Mouse (Mus musculus) left cerebral cortex, adult 8-10 months (tissue): ENCODE measurements around the gene Sptbn4. TPM values are rescaled to one million over a fixed set of nuclear protein-coding genes. Genes with fewer than 3 reads are reported as not detected.

Source experiments
- DNase-seq, 2 experiments: peaks; one replicate each; pipeline ENCODE4 v3.0.0; 2022; ENCODE audit warnings: low spot score in 2 of 2
- total RNA-seq, 4 experiments: library from RNA; stranded (reverse); gene quantifications; 2 replicates each; pipeline ENCODE4 v1.2.4; 2022

The Sptbn4 gene
- total RNA-seq, 4 experiments from 2014 or later, result 119 to 133 (median 127) TPM

GRCm38 (mm10) chr7:27474490-27474954, 27.0 kb upstream of the Sptbn4 start:
- peak; percentile 84 to 99 for DNase-seq

- DNase-seq, result no peak
Observed at GRCm38 (mm10) chr7:27473835-27474489, 26.5 kb upstream of the Sptbn4 start.

GRCm38 (mm10) chr7:27473156-27473834, 25.8 kb upstream of the Sptbn4 start, which contains the start of gene Sertad3:
Sertad3 (plus strand) TSS chr7:27473768.
- peak; percentile 97 for DNase-seq

- no peak for DNase-seq
Observed at GRCm38 (mm10) chr7:27472596-27472995, 25.1 kb upstream of the Sptbn4 start.

- DNase-seq, result no peak
Observed at GRCm38 (mm10) chr7:27471390-27472120, 24.1 kb upstream of the Sptbn4 start.

GRCm38 (mm10) chr7:27467648-27468047, 20.2 kb upstream of the Sptbn4 start:
- DNase-seq, result no peak

- no peak for DNase-seq
Observed at GRCm38 (mm10) chr7:27460477-27460876, 13.0 kb upstream of the Sptbn4 start.

GRCm38 (mm10) chr7:27459640-27460039, 12.2 kb upstream of the Sptbn4 start:
- no peak for DNase-seq

- DNase-seq, result no peak
Observed at GRCm38 (mm10) chr7:27458614-27459013, 11.1 kb upstream of the Sptbn4 start.

GRCm38 (mm10) chr7:27455273-27455672, 7.8 kb upstream of the Sptbn4 start:
- DNase-seq, result no peak

GRCm38 (mm10) chr7:27454461-27455121, 7.1 kb upstream of the Sptbn4 start:
- no peak for DNase-seq

- DNase-seq, result no peak
Observed at GRCm38 (mm10) chr7:27452206-27452770, 4.8 kb upstream of the Sptbn4 start.

- no peak for DNase-seq
Observed at GRCm38 (mm10) chr7:27451359-27451758, 3.9 kb upstream of the Sptbn4 start.

GRCm38 (mm10) chr7:27449256-27449862, 1.9 kb upstream of the Sptbn4 start:
- peak in 1 of 2 experiments; percentile 59 for DNase-seq

GRCm38 (mm10) chr7:27448421-27449206, 1.1 kb upstream of the Sptbn4 start:
- peak in 1 of 2 experiments; percentile 29 for DNase-seq

- peak; percentile 60 to 83 for DNase-seq
Observed at GRCm38 (mm10) chr7:27446521-27447418, 716 bp downstream of the Sptbn4 start.

GRCm38 (mm10) chr7:27446051-27446450, 1.4 kb downstream of the Sptbn4 start:
- peak in 1 of 2 experiments; percentile 24 for DNase-seq

- no peak for DNase-seq
Observed at GRCm38 (mm10) chr7:27440014-27440413, 7.5 kb downstream of the Sptbn4 start.

- DNase-seq, result no peak
Observed at GRCm38 (mm10) chr7:27437544-27437943, 9.9 kb downstream of the Sptbn4 start.
